Mouse (Mus musculus) kidney, adult 18-20 months (tissue): Measurements from ENCODE around the gene Cytip.

Experiments
- DNase-seq: peaks from one replicate; pipeline ENCODE4 v3.0.0; 2021

Gene Cytip

DNA sequence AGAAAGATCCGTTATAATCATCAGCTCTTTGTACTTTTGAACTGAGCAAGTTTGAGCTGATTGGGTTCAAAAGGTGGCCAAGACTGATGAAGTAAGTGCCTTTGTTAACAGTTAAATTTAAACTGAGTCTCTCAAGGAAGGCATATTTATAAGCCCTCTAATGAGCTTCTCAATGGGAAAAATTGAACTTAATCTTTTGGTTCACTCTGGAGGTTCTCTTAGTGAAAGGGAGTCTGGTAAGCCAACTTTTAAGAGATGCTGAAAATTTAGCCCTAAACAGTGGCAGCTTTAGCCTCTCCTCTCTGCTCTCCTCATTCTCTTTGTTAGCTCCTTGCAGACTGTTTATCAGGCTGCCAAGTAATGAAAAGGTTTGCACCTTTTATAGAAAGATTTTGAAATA lies 100.5 kb downstream of the Cytip start:
- DNase-seq = no peak

DNA sequence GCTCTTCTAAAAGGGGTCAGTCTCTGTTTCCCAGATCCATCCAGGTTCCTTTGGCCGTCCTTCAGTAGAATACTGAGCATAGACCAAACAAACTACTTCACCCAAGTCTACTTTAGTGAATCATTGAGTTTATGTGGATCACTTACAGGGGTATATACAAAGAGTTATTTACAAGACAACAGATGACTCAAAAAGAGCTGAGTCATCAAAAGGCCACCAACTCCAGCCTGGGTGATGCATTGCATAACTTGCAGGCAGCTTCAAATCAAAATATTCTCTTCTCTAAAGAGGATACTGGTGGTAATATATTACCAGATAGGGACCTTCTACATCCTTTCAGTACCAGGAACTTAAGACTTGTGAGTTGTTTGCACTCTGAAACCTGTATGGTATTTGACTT lies 108.9 kb downstream of the Cytip start:
- no peak for DNase-seq

DNA sequence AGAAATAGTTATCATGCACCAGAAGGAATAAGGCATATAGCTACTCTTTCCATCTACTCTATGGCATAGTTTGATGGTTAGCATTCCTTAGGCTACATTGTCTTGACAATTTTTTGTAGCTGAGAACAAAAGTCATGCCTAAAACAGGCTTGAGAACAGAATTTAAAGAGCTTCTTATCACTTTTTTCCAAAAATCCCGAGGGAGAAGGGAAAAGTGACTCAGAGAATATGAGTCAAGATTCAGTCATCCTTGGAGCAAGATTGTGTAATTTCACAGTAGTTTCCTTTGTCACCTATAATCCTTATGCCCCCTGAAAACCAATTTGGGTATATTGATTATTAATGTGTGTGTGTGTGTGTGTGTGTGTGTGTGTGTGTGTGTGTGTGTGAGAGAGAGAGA lies 115.5 kb downstream of the Cytip start:
- DNase-seq = no peak
